Mouse (Mus musculus) G1E (cell line): ENCODE measurements around the gene Nisch.

ENCODE experiments used
- CTCF ChIP-seq: IDR thresholded peaks from 2 replicates; pipeline ENCODE4 v1.5.1; 2012; ENCODE audit warnings: low read depth, low read length, inconsistent platforms, mixed read lengths
- GATA1 ChIP-seq: IDR thresholded peaks from 2 replicates; pipeline ENCODE4 v1.6.1; 2012; ENCODE audit warnings: borderline replicate concordance, low read length, inconsistent platforms, mixed read lengths
- GATA2 ChIP-seq: IDR thresholded peaks from 2 replicates; pipeline ENCODE4 v1.6.1; 2012; ENCODE audit warnings: low read depth, low read length, inconsistent platforms, borderline replicate concordance
- POLR2AphosphoS5 ChIP-seq: IDR thresholded peaks from 2 replicates; pipeline ENCODE4 v1.6.1; 2012; ENCODE audit warnings: low read depth, low read length, inconsistent platforms; ENCODE audit not compliant: insufficient replicate concordance
- TAL1 ChIP-seq: conservative IDR thresholded peaks from 2 replicates; pipeline ENCODE4 v1.6.1; 2012; ENCODE audit warnings: low read depth, low read length, inconsistent platforms, mixed read lengths

GRCm38 (mm10) chr14:31128101-31128825 lies 88.5 kb downstream of the Nisch start:
- TF ChIP-seq CTCF (no peak), GATA2 (no peak), GATA1 (no peak), TAL1 (no peak), POLR2AphosphoS5 (peak; percentile 46; the same call in 1 of the 2 replicates)
